Mouse (Mus musculus) forebrain, embryonic 16.5 days (tissue): ENCODE results near the gene Tnfsfm13. TPM values are rescaled to one million over a fixed set of nuclear protein-coding genes. Genes with fewer than 3 reads are reported as not detected.

Experiments
- ATAC-seq: fragments of 200-750 bp; cut with Nextera tagmentation; 2 replicates; pipeline ENCODE4 v1.8.0; 2017; ENCODE audit warnings: mild to moderate bottlenecking, moderate library complexity
- H3K27ac ChIP-seq: fragments of 300-500 bp; sonication (generic); 2 replicates; pipeline ENCODE4 v1.5.1; 2014; ENCODE audit warnings: low read length, control low read depth
- H3K27me3 ChIP-seq: fragments of 300-500 bp; sonication (generic); replicated peaks from 2 replicates; pipeline ENCODE4 v1.6.1; 2014; ENCODE audit warnings: low read length; ENCODE audit not compliant: control insufficient read depth, insufficient read depth
- H3K36me3 ChIP-seq: fragments of 300-500 bp; sonication (generic); 2 replicates; pipeline ENCODE4 v1.6.1; 2014; ENCODE audit not compliant: control insufficient read depth, insufficient read depth
- H3K4me1 ChIP-seq: fragments of 300-500 bp; sonication (generic); replicated peaks from 2 replicates; pipeline ENCODE4 v1.6.1; 2014; ENCODE audit warnings: low read length; ENCODE audit not compliant: control insufficient read depth, insufficient read depth
- H3K4me2 ChIP-seq: fragments of 300-500 bp; sonication (generic); 2 replicates; pipeline ENCODE4 v1.6.1; 2014; ENCODE audit warnings: mild to moderate bottlenecking, low read length, control low read depth
- H3K4me3 ChIP-seq: fragments of 300-500 bp; sonication (generic); replicated peaks from 2 replicates; pipeline ENCODE4 v1.5.1; 2014; ENCODE audit warnings: mild to moderate bottlenecking, low read length, control low read depth
- H3K9ac ChIP-seq: fragments of 300-500 bp; sonication (generic); replicated peaks from 2 replicates; pipeline ENCODE4 v1.6.1; 2014; ENCODE audit warnings: low read depth, low read length, control low read depth
- H3K9me3 ChIP-seq: fragments of 300-500 bp; sonication (generic); 2 replicates; pipeline ENCODE4 v1.6.1; 2016; ENCODE audit warnings: low read length; ENCODE audit not compliant: control insufficient read depth
- WGBS: fragments of 180-500 bp; shearing (Covaris S2); extraction: QIAGEN DNeasy Blood & Tissue Kit; methylation state at CpG from one replicate; pipeline ENCODE4 v1.1.7; 2014; 5-methylcytosine and 5-hydroxymethylcytosine counted together
- polyA plus RNA-seq: library from polyadenylated mRNA; unstranded; fragments of >200 nt; fragmentation: Nextera tagmentation; extraction: Ambion mirVana; gene quantifications from 2 replicates; pipeline ENCODE4 v1.2.1, GENCODE M21; 2015

Tnfsfm13 gene
- polyA plus RNA-seq, 1 experiment from 2014 or later = 1.2 TPM

DNA sequence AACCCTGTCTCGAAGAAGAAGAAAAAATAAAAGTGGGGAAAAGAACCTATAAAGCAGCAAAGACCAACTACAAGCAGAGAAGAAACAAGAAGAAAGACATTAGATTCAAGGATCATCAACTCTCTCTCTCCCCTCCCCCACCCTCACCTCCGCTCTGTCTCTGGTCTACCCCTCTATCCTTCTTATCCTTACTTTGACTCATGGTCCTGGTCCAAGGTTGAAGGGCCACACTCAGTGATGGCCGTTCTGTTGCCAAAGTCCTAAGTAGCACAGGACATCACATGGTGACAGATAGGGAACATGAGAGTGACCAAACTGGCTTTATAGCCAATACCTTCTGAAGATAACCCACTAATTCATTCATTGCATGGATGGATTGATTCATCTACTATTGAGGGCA is 1.5 kb upstream of the Tnfsfm13 start:
- Histone ChIP-seq H3K9me3 (no peaks in the 10 kb centered on the region), H3K36me3 (no peaks in the 10 kb centered on the region), H3K27me3 (no peaks in the 10 kb centered on the region), H3K9ac (no peak overlapping the region), H3K4me1 (peaks cover 11% of the 10 kb centered on the region), H3K4me3 (no peak overlapping the region), H3K27ac (no peak overlapping the region), H3K4me2 (no peak overlapping the region)
- 86% methylated on average over 2 of the region's 3 CpGs for WGBS
- ATAC-seq = no peak

GRCm38 (mm10) chr11:69695046-69695360 is 895 bp downstream of the Tnfsfm13 start:
- Histone ChIP-seq H3K36me3 (no peaks in the 10 kb centered on the region), H3K9ac (peak overlapping the region; percentile 68), H3K27ac (no peak overlapping the region), H3K4me1 (peaks cover 11% of the 10 kb centered on the region), H3K9me3 (no peaks in the 10 kb centered on the region), H3K4me3 (peak overlapping the region; percentile 44), H3K4me2 (peak overlapping the region; percentile 90), H3K27me3 (no peaks in the 10 kb centered on the region)
- ATAC-seq = 0 out of 2 replicates have a peak, but pooled peaks have one; percentile 47
- WGBS = 24% methylated on average over 6 of the region's 6 CpGs

- 67% methylated on average over 11 of the region's 11 CpGs for WGBS
- no peaks in the 10 kb centered on the region for H3K36me3 ChIP-seq
- H3K27me3 ChIP-seq = no peaks in the 10 kb centered on the region
- no peaks in the 10 kb centered on the region for H3K9me3 ChIP-seq
- no peak overlapping the region for H3K27ac ChIP-seq
- no peak overlapping the region for H3K4me3 ChIP-seq
- no peak for ATAC-seq
- H3K4me1 ChIP-seq = peaks cover 11% of the 10 kb centered on the region
- no peak overlapping the region for H3K4me2 ChIP-seq
- no peak overlapping the region for H3K9ac ChIP-seq
Measured at GRCm38 (mm10) chr11:69693421-69693965, 2.4 kb downstream of the Tnfsfm13 start.

- no peaks in the 10 kb centered on the region for H3K27me3 ChIP-seq
- H3K36me3 ChIP-seq = no peaks in the 10 kb centered on the region
- no peak for ATAC-seq
- no peak overlapping the region for H3K4me2 ChIP-seq
- WGBS = 84% methylated on average over 6 of the region's 6 CpGs
- H3K27ac ChIP-seq = no peak overlapping the region
- H3K9me3 ChIP-seq = no peaks in the 10 kb centered on the region
- no peak overlapping the region for H3K9ac ChIP-seq
- no peak overlapping the region for H3K4me3 ChIP-seq
- H3K4me1 ChIP-seq = peaks cover 11% of the 10 kb centered on the region
Measured at GRCm38 (mm10) chr11:69692863-69693262, 3.0 kb downstream of the Tnfsfm13 start.

- no peak overlapping the region for H3K4me2 ChIP-seq
- no peak overlapping the region for H3K4me3 ChIP-seq
- 81% methylated on average over 9 of the region's 9 CpGs for WGBS
- H3K36me3 ChIP-seq = no peaks in the 10 kb centered on the region
- no peaks in the 10 kb centered on the region for H3K9me3 ChIP-seq
- H3K9ac ChIP-seq = no peak overlapping the region
- no peaks in the 10 kb centered on the region for H3K27me3 ChIP-seq
- H3K27ac ChIP-seq = no peak overlapping the region
- ATAC-seq = no peak
- peaks cover 11% of the 10 kb centered on the region for H3K4me1 ChIP-seq
Measured at GRCm38 (mm10) chr11:69692196-69692811, 3.6 kb downstream of the Tnfsfm13 start.

GRCm38 (mm10) chr11:69689891-69690290 is 6.0 kb downstream of the Tnfsfm13 start:
- Histone ChIP-seq H3K27ac (no peak overlapping the region), H3K27me3 (no peaks in the 10 kb centered on the region), H3K4me3 (no peak overlapping the region), H3K9me3 (no peaks in the 10 kb centered on the region), H3K4me1 (peaks cover 12% of the 10 kb centered on the region), H3K9ac (no peak overlapping the region), H3K4me2 (no peak overlapping the region), H3K36me3 (no peaks in the 10 kb centered on the region)
- 97% methylated on average over 1 of the region's 1 CpGs for WGBS
- ATAC-seq = no peak

DNA sequence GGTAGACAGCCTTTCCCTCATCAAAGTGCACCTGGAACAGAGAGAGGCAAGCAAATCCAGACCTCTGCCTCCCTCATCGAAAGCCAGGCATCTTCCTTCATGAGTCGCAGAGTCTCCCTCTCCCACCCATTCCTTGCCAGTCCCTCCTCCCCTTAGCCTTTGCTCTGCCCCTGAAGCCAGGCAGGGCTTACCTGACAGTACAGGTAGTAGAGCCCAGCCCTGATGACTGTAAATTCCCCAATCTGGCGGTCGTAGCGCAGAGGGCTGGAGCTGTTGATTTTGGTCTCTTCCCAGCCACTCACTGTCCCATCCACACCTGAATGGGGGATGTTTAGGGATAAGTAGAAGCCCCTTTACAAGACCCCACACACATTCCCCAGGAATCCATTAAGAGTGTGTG is 8.8 kb downstream of the Tnfsfm13 start:
- Histone ChIP-seq H3K36me3 (no peaks in the 10 kb centered on the region), H3K27me3 (no peaks in the 10 kb centered on the region), H3K9me3 (no peaks in the 10 kb centered on the region), H3K4me2 (no peak overlapping the region), H3K27ac (no peak overlapping the region), H3K9ac (no peak overlapping the region), H3K4me3 (no peak overlapping the region), H3K4me1 (peaks cover 24% of the 10 kb centered on the region)
- WGBS = 61% methylated on average over 5 of the region's 5 CpGs
- no peak for ATAC-seq

DNA sequence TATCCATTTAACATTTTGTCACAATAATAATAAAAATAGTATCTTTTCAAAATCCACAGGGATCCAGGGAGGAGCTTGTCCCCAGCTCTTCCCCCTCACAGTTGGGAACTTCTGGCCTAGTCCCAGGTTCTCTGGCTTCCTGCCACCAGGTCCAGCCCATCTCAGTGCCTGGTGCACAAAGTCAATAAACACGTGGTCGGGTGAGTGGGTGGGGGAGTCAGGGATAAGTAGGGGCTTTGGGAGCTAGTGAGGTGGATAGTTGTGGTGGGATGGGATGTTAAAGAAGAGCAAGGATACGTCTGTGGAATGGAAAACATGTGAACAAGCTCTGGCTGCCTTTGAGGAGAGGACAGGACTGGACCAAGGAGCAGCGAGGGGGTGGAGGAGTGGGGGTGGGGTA is 9.5 kb downstream of the Tnfsfm13 start:
- Histone ChIP-seq H3K36me3 (no peaks in the 10 kb centered on the region), H3K4me2 (no peak overlapping the region), H3K4me1 (peaks cover 24% of the 10 kb centered on the region), H3K27ac (no peak overlapping the region; the same call in none of the 2 replicates), H3K27me3 (no peaks in the 10 kb centered on the region), H3K9ac (0 out of 2 replicates have a peak overlapping the region, but pooled peaks have one; percentile 22), H3K4me3 (no peak overlapping the region), H3K9me3 (no peaks in the 10 kb centered on the region)
- WGBS = 12% methylated on average over 4 of the region's 4 CpGs
- ATAC-seq = no peak

DNA sequence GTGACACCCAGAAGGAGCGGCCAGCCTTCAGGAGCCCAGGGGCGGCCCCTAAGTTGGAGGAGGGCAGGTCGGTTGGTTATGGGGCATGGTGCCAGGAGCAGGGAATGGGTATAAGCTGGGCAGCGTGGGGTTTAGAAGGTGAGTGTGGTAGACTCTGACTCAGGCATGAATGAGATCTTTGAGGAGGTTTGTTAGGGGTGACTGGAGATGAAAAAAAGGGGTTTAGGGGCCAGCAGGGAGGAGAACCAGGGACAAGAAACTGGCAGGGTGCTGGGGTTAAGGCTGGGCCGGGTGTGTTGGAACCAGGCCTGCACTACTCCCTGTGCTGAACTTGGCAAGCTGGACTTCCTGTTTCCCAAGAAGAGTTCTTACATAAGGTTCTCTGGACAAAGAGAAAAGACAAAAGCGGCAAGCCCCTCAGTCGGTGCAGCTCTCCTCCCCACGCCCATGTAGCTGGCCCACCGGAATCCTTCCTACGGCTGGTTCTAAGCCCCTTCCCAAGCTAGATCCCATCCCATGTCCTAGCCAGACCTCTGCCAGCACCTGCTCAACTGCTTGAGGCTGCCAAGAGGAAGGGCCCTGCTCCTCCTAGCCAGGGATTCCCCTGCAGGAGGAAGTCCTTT is 10.3 kb downstream of the Tnfsfm13 start, which contains the start of gene Tnfsf13:
Gene Tnfsf13, minus strand, starts transcription at position 259 of the 623 bp plus-strand sequence.
- Histone ChIP-seq H3K36me3 (no peaks in the 10 kb centered on the region), H3K9me3 (no peaks in the 10 kb centered on the region), H3K4me1 (peaks cover 31% of the 10 kb centered on the region), H3K27me3 (no peaks in the 10 kb centered on the region), H3K9ac (0 out of 2 replicates have a peak within 1 kb of the TSS, but pooled peaks have one; percentile 29), H3K27ac (peak within 1 kb of the TSS; percentile 65), H3K4me2 (no peak within 1 kb of the TSS), H3K4me3 (no peak within 1 kb of the TSS)
- 43% methylated on average over 10 of the region's 10 CpGs for WGBS
- ATAC-seq = no peak
